Mouse (Mus musculus): ENCODE data around the gene Efna2.

GRCm38 (mm10) chr10:80149291-80150225 is 29.7 kb upstream of the Efna2 start:
- TF ChIP-seq CTCF (conservative IDR thresholded peaks at IDR 0.05; ENCODE audit: low read length) (no peak), NANOG (IDR thresholded peaks at IDR 0.05; ENCODE audit: borderline replicate concordance, low read length) (no peak), POU5F1 (IDR thresholded peaks at IDR 0.05; ENCODE audit: borderline replicate concordance, low read length) (no peak)
